Mouse (Mus musculus): ENCODE results near the gene Mrpl27.
"Not testable (repeated sequence)": the region's sequence is repeated elsewhere in the genome, so short reads cannot be mapped to it uniquely, and the experiment has no call there.

Mrpl27 gene

DNA sequence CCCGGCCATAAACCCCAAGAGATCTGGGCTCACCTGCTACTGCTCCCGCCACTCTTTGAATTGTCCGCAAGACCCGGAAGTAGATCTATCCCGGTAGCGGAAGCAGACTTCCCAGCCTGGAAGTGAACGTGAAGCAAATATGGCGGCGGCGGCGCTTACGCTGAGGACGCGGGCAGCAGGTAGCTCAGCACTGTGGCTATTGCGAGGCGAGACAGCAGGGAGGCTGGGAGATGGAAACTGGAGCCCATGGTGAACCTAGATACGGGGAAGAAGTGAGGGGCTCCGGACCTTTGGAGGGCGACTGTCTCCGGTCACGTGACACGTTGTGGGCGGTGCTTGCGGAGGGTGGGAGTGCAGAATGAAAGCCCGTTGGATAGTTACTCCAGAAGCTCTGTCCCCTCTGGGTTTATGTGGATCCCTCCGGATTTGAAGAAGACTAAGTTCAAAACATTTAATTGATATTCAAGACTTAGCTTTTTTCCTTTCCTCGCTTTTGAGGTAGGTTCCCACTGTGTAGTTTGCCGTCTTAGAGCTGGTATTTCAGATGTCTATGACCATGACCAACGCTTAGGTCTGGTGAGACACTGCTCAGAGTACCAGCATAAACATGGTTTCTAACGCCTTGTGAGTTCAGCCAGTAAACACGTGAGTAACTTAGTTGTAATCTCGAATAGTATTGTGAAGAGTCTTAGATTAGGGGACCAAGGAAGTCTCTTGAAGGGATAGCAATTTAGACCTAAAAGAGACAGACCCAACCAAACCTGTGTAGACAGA lies at the start of gene Mrpl27, which contains the start of gene Eme1:
Gene Mrpl27, plus strand, starts transcription at position 105 of the 774 bp plus-strand sequence.
Gene Eme1, minus strand, starts transcription at position 302 of the 774 bp plus-strand sequence.
- peak; percentile 87 to 91 for DNase-seq

GRCm38 (mm10) chr11:94610744-94611740 lies 42.5 kb upstream of the Mrpl27 start:
- no peak for DNase-seq

DNA sequence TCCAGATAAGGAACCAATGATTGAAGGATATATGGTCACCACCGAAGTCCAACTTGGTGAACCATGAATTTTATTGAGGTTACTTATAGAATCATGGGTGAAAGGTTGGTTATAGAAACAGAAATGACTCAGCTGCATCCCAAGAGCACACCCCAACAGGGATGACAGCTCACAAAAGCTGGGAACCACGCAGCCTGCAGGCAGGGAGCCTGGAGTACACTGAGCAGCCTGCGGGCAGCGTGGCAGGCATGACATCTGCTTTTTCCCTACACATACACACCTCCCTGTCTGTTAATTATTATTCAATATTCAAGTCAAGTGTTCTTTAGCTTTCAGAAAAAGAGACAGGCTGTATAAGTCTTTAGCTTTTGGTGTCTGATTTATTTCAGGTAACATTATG lies 39.0 kb upstream of the Mrpl27 start:
- DNase-seq: no peak

GRCm38 (mm10) chr11:94615494-94615893 lies 38.1 kb upstream of the Mrpl27 start:
- DNase-seq: no peak

DNA sequence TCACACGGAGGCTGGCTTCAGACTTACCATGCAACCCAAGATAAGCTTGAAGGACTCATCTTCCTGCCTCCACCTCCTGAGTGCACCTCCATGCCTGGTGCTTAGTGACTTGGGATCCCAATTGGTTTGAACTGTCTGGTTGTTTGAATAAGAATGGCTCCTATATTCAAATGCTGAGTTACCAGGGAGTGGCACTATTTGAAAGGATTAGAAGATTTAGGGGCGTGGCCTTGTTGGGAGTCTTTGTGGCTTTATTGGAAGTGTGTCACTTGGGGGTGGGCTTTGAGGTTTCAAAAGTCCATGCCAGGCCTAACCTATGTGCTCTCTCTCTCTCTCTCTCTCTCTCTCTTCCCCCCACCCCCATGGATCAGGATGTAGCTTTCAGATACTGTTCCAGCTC lies 35.9 kb upstream of the Mrpl27 start:
- DNase-seq: no peak

GRCm38 (mm10) chr11:94620766-94621457 lies 32.7 kb upstream of the Mrpl27 start:
- DNase-seq: no peak

- DNase-seq: no peak
These were observed 32.1 kb upstream of the Mrpl27 start for GRCm38 (mm10) chr11:94621458-94621852.

DNA sequence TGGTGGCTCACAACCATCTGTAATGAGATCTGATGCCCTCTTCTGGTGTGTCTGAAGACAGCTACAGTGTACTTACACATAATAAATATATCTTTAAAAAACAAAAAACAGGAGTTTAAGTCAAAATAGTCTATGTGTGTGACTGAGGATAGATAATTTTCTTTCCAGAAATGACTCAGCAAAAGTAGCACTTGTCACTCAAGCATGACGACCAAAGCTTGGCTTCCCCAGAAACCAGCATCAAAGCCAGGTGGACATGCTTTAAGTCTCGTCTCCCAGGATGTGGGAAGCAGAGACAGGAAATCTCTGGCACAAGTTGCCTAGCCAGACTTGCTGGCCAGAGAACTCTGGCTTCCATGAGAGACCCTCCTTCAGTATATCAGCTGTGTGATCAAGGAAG lies 31.4 kb upstream of the Mrpl27 start:
- no peak for DNase-seq

GRCm38 (mm10) chr11:94629199-94629883 lies 24.2 kb upstream of the Mrpl27 start, which contains the start of gene Lrrc59:
Gene Lrrc59 (plus strand): TSS chr11:94629767.
- peak; percentile 96 to 97 for DNase-seq

- DNase-seq: no peak
These were observed 23.7 kb upstream of the Mrpl27 start for GRCm38 (mm10) chr11:94629884-94630198.

- DNase-seq: peak; percentile 39 to 45
These were observed 23.2 kb upstream of the Mrpl27 start for GRCm38 (mm10) chr11:94630199-94631011.

DNA sequence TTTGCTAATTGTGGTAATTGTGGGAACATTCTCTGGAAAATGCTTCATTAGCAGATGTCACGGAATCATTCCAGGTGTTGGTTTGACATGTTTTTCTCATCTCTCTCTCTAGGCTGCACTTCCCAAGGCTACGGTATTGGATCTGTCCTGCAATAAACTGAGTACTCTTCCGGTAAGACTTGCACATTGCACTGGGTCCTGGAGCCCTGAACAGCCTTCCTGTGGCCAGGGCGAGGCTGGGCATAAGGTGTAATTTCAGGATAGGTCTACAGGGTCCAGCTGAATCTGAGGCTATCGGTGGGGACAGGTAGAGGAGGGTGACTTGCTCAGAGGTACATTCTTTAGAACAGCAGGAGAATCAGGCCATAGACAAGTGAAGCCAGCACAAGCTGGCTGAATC lies 21.6 kb upstream of the Mrpl27 start:
- DNase-seq: no peak

GRCm38 (mm10) chr11:94632988-94633387 lies 20.6 kb upstream of the Mrpl27 start:
- DNase-seq: no peak

- no peak for DNase-seq
These were observed 19.1 kb upstream of the Mrpl27 start for GRCm38 (mm10) chr11:94634431-94634830.

DNA sequence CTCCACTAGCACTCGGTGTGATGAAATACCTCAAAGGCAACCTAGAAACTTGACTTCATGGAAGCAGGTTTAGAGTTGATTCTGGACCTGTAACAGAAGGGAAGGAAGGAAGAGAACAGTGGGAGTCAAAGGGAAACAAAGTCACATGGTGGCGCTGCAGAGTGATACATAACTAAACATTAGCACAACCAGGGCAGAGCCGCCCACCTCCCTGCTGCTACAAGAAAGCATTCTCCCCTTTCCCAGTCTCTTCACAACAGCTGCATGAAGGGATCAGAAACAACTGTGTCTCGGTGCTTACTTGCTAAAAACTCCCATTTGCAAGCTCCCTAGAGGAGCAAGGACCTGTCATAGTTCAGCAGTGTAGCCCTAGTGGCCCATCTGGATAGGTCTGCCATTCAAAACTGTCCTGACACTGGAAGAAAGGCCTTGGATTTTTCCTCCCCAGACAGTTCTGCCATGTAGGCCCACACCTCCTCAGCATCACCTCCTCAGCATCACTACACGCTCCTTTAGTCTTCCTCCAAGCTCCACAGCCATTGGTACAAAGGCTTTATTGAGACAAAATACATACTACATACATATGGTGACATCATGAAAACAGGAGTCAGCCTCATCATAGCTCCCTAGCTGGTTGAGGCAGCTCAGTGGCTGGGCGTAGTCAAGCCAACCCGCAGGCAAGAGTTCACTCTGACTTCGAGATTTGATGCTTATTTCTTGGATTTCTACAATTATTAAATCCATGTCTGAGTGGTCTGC lies 8.9 kb upstream of the Mrpl27 start:
- no peak for DNase-seq

- no peak for DNase-seq
These were observed 7.1 kb upstream of the Mrpl27 start for GRCm38 (mm10) chr11:94646457-94646856.

DNA sequence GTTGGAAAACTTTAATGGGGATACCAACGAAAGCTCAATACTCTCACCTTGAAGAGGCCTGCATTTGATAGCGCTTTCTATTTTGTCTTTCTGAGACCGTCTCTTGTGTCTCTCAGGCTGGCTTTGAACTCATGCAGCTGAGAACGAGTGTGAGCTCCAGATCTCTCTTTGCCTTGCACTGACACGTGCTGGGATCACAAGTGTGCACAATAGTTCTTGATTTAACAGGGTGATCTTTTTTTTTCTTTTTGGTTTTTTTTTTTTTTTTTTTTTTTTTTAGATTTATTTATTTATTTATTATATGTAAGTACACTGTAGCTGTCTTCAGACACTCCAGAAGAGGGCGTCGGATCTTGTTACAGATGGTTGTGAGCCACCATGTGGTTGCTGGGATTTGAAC lies 2.3 kb upstream of the Mrpl27 start:
- not testable (repeated sequence) for DNase-seq

DNA sequence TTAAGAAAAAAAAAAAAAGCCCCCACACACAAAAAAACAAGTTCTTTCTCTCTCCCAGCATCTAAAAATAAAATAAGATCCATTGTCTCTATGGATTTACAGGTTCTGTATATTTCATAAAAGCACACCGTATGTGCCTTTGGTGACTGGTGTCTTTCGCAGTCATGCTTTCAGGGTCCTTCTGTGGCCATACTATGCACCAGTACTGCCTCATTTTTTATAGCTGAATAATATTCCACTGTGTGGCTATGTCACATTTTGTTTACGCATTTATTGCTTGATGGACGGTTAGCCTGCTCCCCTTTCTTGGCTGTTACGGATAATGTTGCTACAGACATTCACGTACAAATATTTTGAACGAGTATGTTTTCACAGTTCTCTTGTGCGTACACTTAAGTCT lies 594 bp upstream of the Mrpl27 start:
- DNase-seq: no peak

DNA sequence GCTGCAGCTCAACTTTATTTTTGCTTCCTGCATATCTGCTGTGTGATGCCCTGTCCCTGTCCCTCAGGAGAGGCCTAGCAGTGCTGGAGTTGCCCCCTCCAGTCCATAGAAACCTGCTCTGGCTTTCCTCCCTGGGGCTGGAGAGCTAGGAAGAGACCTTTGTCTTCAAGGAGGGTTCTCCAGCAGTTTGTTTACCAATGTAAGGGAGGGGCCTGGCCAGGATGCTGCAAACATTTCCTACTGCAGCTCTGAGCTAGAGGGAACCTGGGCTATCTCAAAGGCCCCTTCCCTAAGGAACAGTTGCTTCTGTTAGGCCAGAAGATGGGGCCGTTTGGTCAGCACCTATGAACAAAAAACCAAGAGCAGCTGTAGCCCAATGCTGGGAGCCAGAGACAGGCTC lies 7.8 kb downstream of the Mrpl27 start:
- no peak for DNase-seq

- no peak for DNase-seq
These were observed 11.7 kb downstream of the Mrpl27 start for GRCm38 (mm10) chr11:94665281-94665680.

DNA sequence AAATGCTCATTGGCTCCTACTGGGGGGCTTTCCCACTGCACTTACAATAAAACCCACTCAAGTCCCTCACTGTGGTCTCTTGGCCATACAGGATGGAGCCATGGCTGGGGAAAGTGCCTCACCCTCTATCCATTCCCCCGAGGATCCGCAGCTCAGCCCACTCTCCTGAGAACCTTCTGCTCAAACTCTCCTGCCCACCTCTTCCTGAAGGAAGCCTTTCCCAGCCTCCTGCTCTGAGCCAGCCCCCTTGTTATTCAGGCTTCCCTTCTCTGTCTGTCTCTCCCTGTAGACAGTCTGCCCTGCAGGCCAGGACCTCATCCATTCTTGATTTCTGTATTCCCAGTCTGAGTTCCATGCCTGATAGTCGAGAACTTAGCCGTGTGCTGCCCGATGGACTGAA lies 21.4 kb downstream of the Mrpl27 start:
- DNase-seq: no peak

Measured in cerebellum, postnatal 14 days (tissue).